Mouse (Mus musculus) T-helper 17 cell (primary cell): Measurements from ENCODE around the gene Pcdh19.
"Not testable (repeated sequence)": the region's sequence is repeated elsewhere in the genome, so short reads cannot be mapped to it uniquely, and the experiment has no call there.

Experiments used
- in situ Hi-C, 2 experiments: fragments of 300-600 bp; cut with MboI, MseI; formaldehyde crosslinking; loops; 1 replicate in 1 of 2; 2 replicates in 1 of 2; pipeline ENCODE4 v1.15.1; 2025; ENCODE audit warnings: high pct_unique_total_duplicates in 2 of 2

Gene Pcdh19

GRCm38 (mm10) chrX:133688840-133689239 lies at the start of gene Pcdh19:
Gene Pcdh19 (minus strand): TSS chrX:133688987.
- in situ Hi-C loops, result no loop called here

DNA sequence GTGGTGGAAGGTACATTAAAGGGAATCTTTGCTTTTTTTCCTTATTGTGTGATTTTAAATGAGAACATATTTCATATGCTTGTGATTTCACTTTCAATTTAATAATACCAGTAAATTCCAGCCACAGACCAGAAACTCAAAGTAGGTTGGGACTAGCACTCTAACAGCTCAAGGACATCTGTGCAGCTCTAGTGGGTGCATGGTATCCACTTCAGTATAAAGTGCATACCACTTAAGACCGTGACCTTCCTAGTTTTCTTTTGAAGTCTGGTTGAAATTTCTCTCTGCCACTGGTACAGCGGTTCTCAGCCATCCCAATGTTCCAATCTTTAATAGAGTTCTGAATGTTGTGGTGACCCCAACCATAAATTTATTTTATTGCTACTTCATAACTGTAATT lies 47.1 kb upstream of the Pcdh19 start:
- in situ Hi-C loops, result no loop called here

GRCm38 (mm10) chrX:133734984-133735383 lies 46.2 kb upstream of the Pcdh19 start:
- in situ Hi-C loops, result no loop called here

- in situ Hi-C loops, result no loop called here
These were observed 32.7 kb upstream of the Pcdh19 start for GRCm38 (mm10) chrX:133721517-133721916.

DNA sequence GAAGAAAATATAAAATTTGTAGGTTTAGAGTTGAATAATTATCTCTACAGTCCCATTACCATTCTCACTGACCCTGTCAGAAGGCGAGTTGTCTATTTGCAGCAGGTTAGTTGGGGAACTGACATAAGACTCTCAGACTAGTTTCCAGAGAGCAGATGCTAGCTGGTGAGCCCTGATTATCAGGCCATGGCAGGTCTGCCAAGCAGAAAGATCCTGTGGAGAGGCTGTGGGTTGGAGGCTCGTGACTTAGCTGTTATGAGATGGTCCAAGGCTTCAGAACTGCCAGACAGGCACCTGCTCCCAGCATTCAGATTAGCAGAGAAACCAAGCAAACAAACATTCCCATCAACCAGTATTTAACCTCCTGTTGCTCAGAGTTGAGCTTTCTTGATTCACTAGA lies 21.8 kb upstream of the Pcdh19 start:
- in situ Hi-C loops, result no loop called here

DNA sequence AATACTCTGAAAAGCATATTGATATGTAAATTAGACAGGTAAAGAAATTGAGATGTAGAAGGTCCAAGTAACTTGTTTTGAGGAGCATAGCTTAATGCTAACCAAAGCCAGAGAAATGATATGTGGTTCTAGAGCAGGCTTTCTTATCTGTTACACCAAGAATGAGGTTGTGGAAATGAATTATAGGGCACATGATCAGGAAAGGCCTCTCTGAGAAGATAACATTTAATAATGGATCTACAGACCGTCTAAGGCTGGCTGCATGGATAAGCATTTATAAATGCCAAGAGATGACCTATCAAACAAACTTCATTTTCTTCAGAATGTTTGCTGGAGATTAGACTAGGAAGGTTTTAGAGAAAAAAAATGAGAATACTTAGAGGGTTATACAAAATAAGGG lies 14.1 kb upstream of the Pcdh19 start:
- in situ Hi-C loops, result no loop called here

GRCm38 (mm10) chrX:133697871-133698270 lies 9.1 kb upstream of the Pcdh19 start:
- in situ Hi-C loops, result not testable (repeated sequence)

DNA sequence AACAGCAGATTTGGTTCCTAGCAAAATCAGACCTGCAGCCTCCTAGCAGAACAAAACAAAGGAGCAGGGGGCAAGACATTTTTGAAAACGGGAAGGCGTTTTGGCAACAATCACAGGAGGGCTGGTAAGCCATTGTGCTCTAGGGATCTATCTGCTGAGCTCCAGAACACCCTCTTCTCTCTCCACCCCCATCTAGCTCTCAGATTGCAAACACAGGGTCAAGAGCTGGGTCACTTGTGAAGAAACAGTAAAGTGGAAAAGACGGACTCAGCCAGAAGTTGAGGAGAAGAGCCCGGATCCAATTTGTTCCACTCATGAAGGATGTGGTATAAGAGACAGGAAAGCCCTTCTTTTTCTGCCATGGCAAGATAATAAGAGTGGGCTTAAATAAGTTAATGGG lies 7.7 kb upstream of the Pcdh19 start:
- in situ Hi-C loops, result no loop called here

DNA sequence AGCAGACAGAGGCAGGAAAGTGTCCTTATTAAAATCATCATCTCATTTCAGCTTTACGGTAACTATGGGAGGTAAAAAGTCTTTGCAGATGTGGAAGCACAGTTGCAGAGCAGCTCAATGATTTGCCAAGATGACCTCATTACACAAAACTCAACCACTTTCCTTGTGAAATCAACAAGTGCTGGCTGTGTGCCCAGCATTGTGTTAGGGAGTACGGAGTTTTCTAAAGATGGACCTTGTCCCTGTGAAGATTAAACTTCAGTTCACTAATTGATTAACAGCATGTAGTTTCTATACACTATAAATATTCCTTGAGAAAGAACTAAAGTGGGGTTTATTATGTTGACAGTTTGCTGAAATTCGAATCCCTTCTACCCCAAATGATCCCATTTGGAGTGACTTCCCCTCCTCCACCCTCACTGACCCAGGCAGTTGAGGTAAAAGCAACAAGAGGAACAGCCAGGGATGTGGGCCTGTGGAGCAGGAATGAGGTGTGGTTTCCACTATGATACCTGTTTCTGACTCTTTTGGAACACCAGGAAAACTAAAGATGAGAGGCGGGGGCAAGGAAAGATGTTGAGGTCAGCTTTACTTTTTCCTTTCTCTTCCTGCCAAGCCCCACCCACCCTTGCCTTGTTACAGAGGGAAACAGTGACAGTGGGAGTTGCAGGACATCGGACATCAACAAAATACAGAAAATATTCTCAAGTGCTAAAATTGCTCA lies 4.4 kb upstream of the Pcdh19 start:
- in situ Hi-C loops, result no loop called here

DNA sequence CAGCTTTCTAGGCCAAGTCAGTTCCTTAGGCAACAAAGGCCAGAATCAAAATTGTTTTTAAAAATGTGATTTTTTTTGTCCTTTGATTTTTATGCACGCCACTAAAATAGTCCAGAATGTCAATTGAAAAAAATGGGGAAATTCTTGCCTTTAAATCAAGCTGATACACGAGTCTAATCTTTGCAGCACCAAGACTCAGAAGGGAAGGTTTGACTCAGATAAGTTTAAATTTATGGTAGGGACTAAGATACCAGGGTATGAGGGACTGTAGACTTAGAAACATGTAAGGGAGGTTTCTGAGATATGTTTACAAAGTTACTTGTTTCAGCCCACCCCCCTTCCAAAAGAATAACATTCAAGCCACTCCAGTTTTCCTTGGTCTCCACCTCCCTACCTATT lies 3.6 kb upstream of the Pcdh19 start:
- in situ Hi-C loops, result no loop called here

DNA sequence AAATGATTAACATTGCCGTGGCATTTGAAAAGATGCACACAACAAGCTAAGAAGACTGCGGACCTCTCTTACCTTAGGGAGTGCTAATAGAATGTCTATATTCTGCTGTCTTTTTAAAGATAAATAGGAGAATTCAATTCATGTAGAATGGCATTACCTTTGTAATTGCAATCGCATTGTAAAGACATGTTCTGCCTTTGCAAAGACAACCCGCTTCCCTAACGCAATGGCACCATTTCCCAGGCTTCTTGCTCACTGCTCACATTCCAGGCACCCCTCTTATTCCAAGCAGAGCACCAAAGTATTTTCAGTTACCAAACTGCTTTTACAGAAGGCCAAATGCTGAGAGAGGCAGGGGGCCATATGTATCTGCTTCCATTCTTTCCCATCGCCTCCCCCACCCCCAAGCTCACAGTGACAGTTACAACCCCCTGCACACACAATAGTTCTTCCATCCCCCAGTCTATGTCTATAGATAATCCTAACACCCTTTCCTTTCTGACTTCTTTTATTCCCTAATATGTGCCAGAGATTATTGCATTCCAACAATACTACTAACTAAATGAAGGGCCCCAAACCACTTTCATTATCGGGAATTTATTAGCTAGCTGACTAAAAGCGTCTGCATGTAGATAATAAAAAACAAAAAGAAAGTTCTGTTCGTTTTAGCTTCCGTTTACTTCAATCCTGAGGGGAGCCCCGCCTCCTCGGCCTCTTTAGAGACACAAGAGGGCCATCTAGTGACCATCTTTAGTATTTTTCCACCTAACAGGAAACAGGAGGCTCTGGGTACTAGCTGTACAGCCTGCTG lies 3.0 kb upstream of the Pcdh19 start:
- in situ Hi-C loops, result no loop called here

DNA sequence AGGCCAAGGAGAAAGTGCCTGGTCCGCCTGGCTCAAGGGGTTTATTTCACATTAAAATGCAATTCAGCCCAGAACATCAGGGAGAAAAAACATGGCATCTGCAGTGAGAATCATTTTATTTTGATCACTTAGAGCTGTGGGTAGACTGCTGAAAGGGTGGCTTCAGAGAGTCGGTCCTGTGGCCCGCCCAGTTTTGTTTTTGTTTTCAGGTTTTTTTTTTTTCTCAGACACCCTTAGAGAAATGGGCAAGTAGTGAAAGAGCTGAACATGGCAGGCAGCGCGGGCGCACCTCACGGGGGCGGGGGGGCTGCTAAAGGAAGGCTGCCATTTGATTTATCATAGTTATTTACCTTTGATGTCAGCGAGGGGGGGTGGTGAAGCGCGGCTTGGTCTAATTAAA lies 2.0 kb upstream of the Pcdh19 start:
- in situ Hi-C loops, result no loop called here

DNA sequence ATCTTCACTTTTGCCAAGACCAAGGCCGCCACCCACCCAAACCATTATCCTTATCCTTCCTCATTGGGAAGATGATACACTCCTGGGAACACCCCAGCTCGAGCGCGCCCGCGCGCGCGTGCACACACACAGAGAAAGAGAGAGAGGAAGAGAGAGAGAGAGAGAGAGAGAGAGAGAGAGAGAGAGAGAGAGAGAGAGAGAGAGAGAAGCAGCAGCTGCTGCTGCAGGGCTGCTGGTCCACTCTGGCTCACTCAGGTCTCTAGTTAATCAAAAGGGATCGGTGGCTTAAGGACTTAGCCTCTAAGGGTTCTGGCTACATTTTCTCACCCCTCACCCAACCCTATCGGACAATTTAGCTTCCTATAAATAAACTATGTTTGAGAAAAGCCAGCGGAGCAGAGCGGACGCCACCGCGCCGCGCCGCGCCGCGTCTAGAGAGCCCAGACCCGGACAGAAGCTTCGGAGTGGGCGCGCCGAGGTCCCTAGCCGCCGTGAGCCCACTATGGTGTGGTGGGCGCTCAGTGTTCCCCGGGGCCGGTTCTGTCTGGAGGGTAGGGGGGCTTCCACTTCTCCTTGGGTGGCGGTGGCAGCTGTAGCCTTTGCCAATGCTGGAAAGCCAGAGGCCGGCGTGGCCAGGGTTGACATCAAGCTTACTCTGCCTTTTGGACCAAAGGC lies 926 bp upstream of the Pcdh19 start:
- in situ Hi-C loops, result no loop called here

- in situ Hi-C loops, result no loop called here
These were observed 631 bp downstream of the Pcdh19 start for GRCm38 (mm10) chrX:133688156-133688555.

DNA sequence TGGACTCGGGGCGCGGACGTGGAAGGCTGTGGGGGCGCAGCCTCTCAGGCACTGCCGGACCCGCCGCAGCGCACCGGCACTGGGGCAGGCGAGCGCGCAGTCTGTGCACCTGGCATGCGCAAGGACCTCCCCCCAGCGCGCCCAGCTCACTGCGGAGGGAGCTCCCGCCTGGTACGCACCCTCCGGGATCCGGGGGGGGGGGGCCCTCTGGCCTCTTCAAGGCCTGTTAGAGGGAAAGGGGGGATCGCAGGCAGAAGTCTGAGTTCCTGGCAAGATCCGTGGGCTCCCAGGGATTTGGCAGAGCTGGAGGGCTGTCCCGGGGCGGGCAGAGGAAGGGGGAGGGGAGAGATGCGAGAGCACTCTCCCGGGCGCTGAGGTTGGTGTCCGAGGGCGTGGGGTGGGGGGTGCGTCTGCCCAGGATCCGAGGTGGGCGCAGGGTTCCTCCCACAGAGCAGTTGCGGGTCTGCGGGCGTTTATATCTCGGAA lies 1.1 kb downstream of the Pcdh19 start:
- in situ Hi-C loops, result no loop called here

GRCm38 (mm10) chrX:133686533-133687311 lies 2.1 kb downstream of the Pcdh19 start:
- in situ Hi-C loops, result no loop called here

DNA sequence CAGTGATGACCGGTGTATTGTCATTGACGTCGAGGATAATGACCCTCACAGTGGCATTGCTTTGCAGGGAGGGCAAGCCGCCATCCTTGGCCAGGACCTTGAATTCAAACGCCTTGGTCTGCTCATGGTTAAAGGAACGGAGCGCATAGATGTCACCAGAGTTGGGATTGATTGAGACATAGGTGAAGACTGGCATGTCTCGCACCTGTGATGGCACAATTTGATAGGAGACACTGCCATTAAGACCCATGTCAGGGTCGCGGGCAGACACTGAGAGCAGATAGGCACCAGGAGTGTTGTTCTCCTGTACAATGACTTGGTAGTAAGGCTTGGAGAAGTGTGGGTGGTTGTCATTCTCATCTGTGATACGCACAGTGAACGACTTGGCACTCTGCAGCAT lies 3.2 kb downstream of the Pcdh19 start:
- in situ Hi-C loops, result no loop called here

DNA sequence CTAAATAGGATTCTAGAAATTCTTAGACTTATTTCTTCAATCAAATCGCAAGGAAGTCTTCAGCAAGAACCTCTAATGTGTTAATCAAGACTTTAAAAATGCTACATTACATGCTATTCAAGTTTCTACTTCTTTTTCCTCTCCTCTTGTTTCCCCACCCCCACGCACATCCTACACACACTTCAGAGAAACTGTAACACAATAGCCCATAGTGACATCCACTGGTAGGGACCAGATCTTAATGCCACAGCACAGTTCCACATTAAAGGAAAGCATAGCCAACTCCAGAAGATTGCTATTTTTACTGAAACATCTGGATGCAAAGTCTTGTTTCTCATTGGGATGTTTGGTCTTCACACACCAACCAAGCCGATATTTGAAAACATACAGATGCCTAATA lies 4.8 kb downstream of the Pcdh19 start:
- in situ Hi-C loops, result no loop called here

DNA sequence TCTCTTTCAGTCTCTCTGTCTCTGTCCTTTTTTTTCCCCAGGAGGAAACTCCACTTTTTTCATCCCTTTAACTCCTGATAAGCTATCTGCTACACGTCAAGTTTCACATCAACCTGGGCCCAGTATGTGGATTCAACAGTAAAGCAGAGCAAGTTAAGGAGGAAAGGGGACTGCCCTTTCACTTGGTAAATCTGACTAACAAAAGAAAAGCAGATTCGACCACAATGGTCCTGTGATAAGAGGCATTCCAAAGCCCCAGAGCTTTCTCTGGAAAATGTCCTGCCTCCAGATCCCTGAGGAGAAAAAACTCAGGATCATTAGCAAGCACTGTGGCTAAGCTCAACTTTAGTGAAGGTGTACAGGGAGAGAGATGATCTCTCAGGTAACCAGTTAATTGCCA lies 13.7 kb downstream of the Pcdh19 start:
- in situ Hi-C loops, result no loop called here

DNA sequence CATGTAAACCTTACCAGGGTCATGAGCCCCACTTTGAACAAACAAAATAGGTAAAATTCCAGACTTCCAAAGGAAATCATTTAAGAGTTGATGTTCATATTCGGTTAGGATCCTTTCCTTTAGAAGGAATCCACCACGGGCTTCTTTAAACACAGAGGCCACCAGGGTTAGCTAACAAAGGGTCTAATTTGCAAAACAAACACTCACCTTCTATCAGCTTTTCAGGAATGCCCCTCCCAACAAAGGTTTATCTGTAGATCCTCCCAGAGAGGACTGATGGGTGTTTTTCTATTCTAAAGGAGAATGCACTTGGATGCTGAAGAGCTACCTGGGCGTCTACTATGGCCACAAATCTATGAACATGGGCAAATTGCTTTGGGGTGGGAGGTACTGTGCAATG lies 15.0 kb downstream of the Pcdh19 start:
- in situ Hi-C loops, result no loop called here

DNA sequence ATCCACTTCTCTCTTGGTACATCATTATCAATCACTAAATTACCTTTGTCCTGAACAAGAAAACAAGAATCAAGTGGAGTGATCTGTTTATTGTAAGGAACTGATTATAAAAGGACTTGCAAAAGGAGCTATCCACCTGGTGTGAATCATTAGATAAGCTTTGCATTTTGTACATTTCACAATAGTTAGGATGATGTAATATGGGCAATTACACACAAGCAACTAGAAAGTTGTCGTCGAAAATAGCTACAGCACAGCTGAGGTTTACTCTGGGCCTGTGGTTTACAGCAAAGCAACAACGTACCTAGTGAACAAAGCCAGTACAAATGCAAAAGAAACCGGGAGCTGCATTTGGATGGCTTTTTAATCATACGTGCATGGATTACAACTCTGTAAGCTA lies 28.7 kb downstream of the Pcdh19 start:
- in situ Hi-C loops, result no loop called here
